Mouse (Mus musculus): ENCODE measurements around the gene Slfn5. TPM values are rescaled to one million over a fixed set of nuclear protein-coding genes. Genes with fewer than 3 reads are reported as not detected.

Gene Slfn5
- polyA plus RNA-seq (2012; ENCODE audit: low replicate concordance), result 0.74 and 0.99 TPM in 2 replicates

GRCm38 (mm10) chr11:82950736-82951481, at the start of gene Slfn5:
TSS of gene Slfn5 (plus strand) at chr11:82951349.

DNA sequence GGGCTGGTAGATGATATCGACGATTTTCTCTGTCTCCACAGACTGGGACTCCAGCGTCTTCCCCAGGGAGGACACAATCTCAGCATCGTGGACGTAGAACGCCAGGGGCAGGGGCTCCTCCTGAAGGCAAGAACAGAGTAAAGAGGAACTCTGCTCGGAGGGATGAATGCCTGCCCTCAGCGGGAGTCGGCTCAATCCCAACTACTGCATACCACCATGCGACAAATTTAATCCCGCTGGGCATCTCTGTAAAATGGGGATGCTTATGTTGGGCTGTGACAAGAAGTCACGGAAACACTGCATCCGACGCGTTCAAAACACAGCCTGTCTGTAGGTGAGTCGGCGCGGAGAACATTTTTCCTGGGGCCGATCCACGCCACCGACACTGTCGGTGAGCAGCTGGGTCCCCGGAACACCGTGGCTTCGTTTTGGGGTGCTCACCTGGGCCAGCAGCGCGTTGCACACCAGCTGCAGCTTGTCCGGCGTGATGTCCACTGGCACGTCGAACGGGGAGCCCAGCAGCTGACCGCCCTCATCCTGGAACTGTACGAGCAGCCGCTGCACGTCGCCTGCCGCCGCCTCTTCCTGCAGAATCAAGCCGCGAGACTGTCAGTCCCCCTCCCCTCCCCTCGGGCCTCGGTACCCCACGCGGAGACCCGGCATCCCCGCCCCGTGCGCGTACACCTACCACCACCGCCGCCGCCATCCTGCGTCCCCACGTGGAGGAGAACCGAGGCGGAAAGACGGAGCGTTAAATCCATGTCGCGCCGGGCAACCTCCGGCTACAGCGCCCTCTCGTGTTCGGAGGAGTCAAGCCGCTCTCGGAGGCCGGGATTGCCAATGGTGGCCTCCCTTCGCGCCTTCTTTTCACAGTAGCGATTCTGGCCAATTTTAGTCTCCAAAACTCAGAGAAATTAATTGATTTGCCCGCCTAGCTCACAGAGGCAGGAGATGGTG, 43.2 kb upstream of the Slfn5 start, which contains the start of gene Nle1:
Nle1 (minus strand) TSS at position 761 of the 957 bp plus-strand sequence.

DNA sequence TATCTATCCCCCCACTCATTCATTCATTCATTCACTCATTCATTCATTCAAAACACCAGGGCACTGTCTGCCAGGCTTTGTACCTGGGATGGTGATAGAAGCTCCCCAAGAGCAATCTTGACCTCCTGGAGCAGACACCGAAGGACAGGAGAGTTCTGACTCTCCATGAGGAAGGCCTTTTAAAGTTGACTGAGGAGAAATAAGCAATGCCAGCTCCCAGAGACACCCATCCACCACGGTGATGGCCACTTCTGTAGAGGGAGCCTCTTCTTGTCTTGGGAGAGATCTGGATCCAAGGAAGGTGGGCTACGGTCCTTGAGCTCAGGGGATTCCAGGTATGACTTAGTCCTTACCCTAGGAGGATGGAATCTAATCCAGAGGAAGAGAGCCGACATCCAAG, 40.9 kb upstream of the Slfn5 start, which contains the start of gene Unc45b:
Unc45b (plus strand) TSS at position 301 of the 400 bp plus-strand sequence.

GRCm38 (mm10) chr11:82991469-82992166, 40.5 kb downstream of the Slfn5 start, which contains the start of gene Slfn9:
TSS of gene Slfn9 (minus strand) at chr11:82991830.

Other genes starting within 250 kb of the Slfn5 start
- not detected in 2 replicates for gene Cct6b, start 187.0 kb upstream of the Slfn5 start, polyA plus RNA-seq (2012; ENCODE audit: low replicate concordance)
- gene Zfp830, start 187.0 kb upstream of the Slfn5 start, polyA plus RNA-seq (2012; ENCODE audit: low replicate concordance), result 7.9 and 17.1 TPM in 2 replicates
- 67.8 and 76.7 TPM in 2 replicates for gene Lig3, start 170.2 kb upstream of the Slfn5 start, polyA plus RNA-seq (2012; ENCODE audit: low replicate concordance)
- gene Rffl, start 80.1 kb upstream of the Slfn5 start, polyA plus RNA-seq (2012; ENCODE audit: low replicate concordance), result 19.8 and 81.1 TPM in 2 replicates
- 7.8 and 9.3 TPM in 2 replicates for gene Rad51d, start 60.7 kb upstream of the Slfn5 start, polyA plus RNA-seq (2012; ENCODE audit: low replicate concordance)
- gene Fndc8, start 59.2 kb upstream of the Slfn5 start, polyA plus RNA-seq (2012; ENCODE audit: low replicate concordance), result not detected in 2 replicates
- gene Nle1, start 42.9 kb upstream of the Slfn5 start, polyA plus RNA-seq (2012; ENCODE audit: low replicate concordance), result 53.6 and 74.8 TPM in 2 replicates
- gene Unc45b, start 40.8 kb upstream of the Slfn5 start, polyA plus RNA-seq (2012; ENCODE audit: low replicate concordance), result 0.09 TPM in 1 of 2 replicates, not detected in the other
- gene Slfn9, start 40.5 kb downstream of the Slfn5 start, polyA plus RNA-seq (2012; ENCODE audit: low replicate concordance), result 2.0 and 5.0 TPM in 2 replicates
- 1.7 and 2.2 TPM in 2 replicates for gene Slfn8, start 69.5 kb downstream of the Slfn5 start, polyA plus RNA-seq (2012; ENCODE audit: low replicate concordance)
- 0.92 and 5.7 TPM in 2 replicates for gene Slfn2, start 113.8 kb downstream of the Slfn5 start, polyA plus RNA-seq (2012; ENCODE audit: low replicate concordance)
- gene Slfn1, start 165.5 kb downstream of the Slfn5 start, polyA plus RNA-seq (2012; ENCODE audit: low replicate concordance), result 0.63 and 1.1 TPM in 2 replicates
- 0.26 and 0.41 TPM in 2 replicates for gene Slfn4, start 223.8 kb downstream of the Slfn5 start, polyA plus RNA-seq (2012; ENCODE audit: low replicate concordance)
- gene Slfn3, start 240.0 kb downstream of the Slfn5 start, polyA plus RNA-seq (2012; ENCODE audit: low replicate concordance), result 0.80 TPM in 1 of 2 replicates, not detected in the other